Mouse (Mus musculus) CD4-positive naive resting alpha-beta T cell, adult 57 days (primary cell): ENCODE results near the gene 2410004P03Rik. TPM values are rescaled to one million over a fixed set of nuclear protein-coding genes. Genes with fewer than 3 reads are reported as not detected.

Source experiments
- total RNA-seq: library from RNA; stranded (reverse); gene quantifications from one replicate; pipeline ENCODE4 v1.2.4, GENCODE M21; 2023

2410004P03Rik gene
- not detected for total RNA-seq

DNA sequence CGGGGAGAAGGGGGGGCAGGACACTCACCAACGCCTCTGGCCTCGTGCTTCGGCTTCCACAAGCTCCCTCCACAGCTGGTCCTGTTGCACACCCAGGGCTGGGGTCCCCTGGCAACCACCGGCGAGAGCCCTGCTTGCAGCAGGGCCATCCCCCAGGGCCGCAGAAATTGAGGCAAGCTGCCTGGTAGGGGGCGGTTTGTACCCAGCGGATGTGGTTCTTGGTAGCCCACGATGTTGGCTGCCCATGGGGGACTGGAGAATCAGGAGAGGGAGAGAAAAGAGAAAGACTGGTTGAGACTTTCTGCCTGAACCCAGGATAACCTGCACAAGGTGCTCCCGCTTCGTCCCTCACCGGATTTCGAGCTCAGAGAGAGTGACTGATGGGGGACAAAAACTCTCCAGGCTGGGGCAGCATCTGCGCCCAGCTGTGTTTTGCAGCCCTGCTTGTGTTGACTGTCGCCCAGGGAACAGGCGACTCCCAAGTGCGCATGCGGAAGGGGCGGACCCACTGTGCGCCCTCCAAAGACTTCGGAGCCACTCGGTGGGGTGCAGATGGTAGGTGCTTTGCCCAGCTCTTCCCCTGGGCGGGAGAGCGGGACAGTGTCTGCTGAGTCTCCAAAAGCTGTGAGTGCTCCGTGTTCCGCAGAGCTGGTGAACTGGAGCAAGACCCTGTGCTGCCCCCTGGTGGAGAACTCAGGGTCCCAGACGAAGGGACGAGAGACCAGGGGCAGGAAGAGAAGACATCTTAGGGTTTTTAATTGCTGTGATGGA is at the start of gene 2410004P03Rik:
2410004P03Rik (minus strand) TSS at position 628 of the 771 bp plus-strand sequence.

GRCm38 (mm10) chr12:16999739-17000497 is 11.6 kb downstream of the 2410004P03Rik start, which contains the start of gene Pqlc3:
Pqlc3 (minus strand) TSS chr12:17000408.

Other genes starting within 250 kb of the 2410004P03Rik start
- 5.3 TPM for gene Greb1, start 210.8 kb downstream of the 2410004P03Rik start, total RNA-seq
- gene E2f6, start 200.8 kb downstream of the 2410004P03Rik start, total RNA-seq = 12.5 TPM
- gene Rock2, start 116.8 kb downstream of the 2410004P03Rik start, total RNA-seq = 44.5 TPM
- 16.0 TPM for gene Pqlc3, start 11.3 kb downstream of the 2410004P03Rik start, total RNA-seq
- 0.68 TPM for gene Kcnf1, start 165.2 kb upstream of the 2410004P03Rik start, total RNA-seq